Mouse (Mus musculus) heart, postnatal 0 days (tissue): Measurements from ENCODE around the gene Tns1.

ENCODE experiments used
- CTCF ChIP-seq: IDR thresholded peaks from 2 replicates; pipeline ENCODE4 v1.5.1; 2016; ENCODE audit warnings: antibody characterized with exemption, control low read depth, low read depth
- EP300 ChIP-seq: IDR thresholded peaks from 2 replicates; pipeline ENCODE4 v1.6.1; 2016; ENCODE audit warnings: antibody characterized with exemption, low read depth

- TF ChIP-seq EP300, result no peak
- no peak for TF ChIP-seq CTCF
Measured at GRCm38 (mm10) chr1:74067866-74068265, 56.4 kb downstream of the Tns1 start.
